Comparison of ENCODE assay signal across 18 mouse cellular contexts in the genomic region with DNA sequence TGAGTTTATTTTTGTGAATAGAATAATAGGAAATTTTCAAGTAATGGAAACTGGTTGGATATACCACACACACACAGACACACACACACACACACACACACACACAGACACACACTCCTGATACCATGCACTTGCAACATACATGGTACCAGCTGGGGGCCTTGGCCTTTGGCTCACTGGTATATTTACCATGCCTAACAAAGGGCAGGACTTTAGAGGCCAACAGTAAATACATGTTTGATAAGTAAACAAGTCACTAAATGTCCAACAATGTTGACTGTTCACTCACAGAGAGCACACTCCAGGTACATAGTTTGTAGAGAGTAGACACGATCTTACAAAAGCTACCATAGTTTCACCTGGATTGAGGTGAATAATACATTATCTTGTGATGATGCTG.
"Had no signal": no experiment of that assay in that cellular context is flagged by ENCODE, and none has a peak within 500 bp of the region (broad histone marks: within the 10 kb centered on the region; RNA-seq: fewer than 3 reads in every experiment).

No protein-coding gene starts in this region.

- DNase-seq: lung, embryonic 14.5 days; lung, postnatal 10 days; lung, postnatal 4 days; midbrain, embryonic 14.5 days; retina, postnatal 1 day; right cerebral cortex, adult 18-20 months; right cerebral cortex, postnatal 25 days; right cerebral cortex, postnatal 4 days; spleen, adult 18-20 months; thymus, adult 2 months; thymus, postnatal 25 days had no signal

- H3K27ac ChIP-seq: limb, embryonic 15.5 days; midbrain, embryonic 10.5 days; midbrain, embryonic 12.5 days; neural tube, embryonic 13.5 days; neural tube, embryonic 15.5 days had no signal

- H3K4me2 ChIP-seq: limb, embryonic 15.5 days; lung, embryonic 14.5 days; midbrain, embryonic 12.5 days; neural tube, embryonic 13.5 days; neural tube, embryonic 15.5 days had no signal

- H3K9ac ChIP-seq: limb, embryonic 15.5 days; lung, embryonic 14.5 days; midbrain, embryonic 12.5 days; neural tube, embryonic 13.5 days; neural tube, embryonic 15.5 days had no signal

- H3K4me3 ChIP-seq: limb, embryonic 15.5 days; midbrain, embryonic 10.5 days; midbrain, embryonic 12.5 days; myocyte; neural tube, embryonic 13.5 days; neural tube, embryonic 15.5 days had no signal

- ATAC-seq: midbrain, embryonic 16.5 days had no signal

- H3K36me3 ChIP-seq: limb, embryonic 15.5 days; midbrain, embryonic 10.5 days; midbrain, embryonic 12.5 days; neural tube, embryonic 13.5 days; neural tube, embryonic 15.5 days had no signal

- H3K27me3 ChIP-seq: limb, embryonic 15.5 days; neural tube, embryonic 13.5 days; neural tube, embryonic 15.5 days had no signal

- H3K9me3 ChIP-seq: limb, embryonic 15.5 days; midbrain, embryonic 10.5 days; midbrain, embryonic 12.5 days; neural tube, embryonic 13.5 days; neural tube, embryonic 15.5 days had no signal
